Mouse (Mus musculus): ENCODE results near the gene Ell. TPM values are rescaled to one million over a fixed set of nuclear protein-coding genes. Genes with fewer than 3 reads are reported as not detected.

Ell gene
- polyA plus RNA-seq, 3 experiments from 2014 or later, result 30.5 to 37.0 (median 35.6) TPM

DNA sequence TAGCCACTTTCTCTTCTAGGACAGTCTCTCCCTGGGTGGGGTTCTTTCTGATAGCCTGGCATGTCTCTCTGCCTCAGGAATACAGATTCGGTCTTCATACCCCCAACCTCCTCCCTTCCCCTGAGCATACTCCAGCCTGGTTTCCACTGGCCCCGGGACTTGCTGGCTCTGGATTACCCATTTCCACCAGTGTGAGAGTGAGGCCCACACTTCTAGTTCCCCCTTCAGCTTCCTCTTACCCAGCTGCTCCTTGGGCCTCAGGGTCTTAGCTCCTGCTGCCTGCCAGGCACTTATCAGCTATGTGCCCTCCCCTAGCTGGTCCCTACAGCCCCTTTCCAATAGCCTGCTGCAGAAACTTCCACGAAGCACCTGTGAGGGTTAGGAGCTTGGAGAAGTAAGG, 76.6 kb downstream of the Ell start, which contains the start of gene Lrrc25:
Lrrc25 (plus strand) TSS at position 262 of the 400 bp plus-strand sequence.
- no peak for ATAC-seq

DNA sequence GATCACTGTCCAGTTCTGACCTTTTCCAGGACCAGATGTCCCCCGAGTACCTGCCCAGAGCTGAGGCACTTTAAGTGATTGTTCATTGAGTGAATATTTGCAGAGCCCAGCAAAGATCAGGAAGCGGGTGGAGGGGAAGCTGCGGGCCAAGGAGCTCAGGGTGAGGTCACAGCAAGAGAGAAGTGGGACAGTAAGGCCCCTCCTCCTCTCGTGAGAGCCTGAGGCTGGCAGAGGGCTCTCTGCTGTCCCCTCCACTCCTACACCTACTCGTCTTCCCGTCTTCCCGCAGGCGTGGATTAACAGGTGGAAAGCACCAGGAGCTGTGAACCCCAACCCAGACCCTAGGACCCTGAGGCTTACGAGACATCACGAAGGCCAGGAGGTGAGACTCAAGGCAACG, 77.4 kb downstream of the Ell start:
- no peak for ATAC-seq

- no peak for ATAC-seq
Measured at GRCm38 (mm10) chr8:70617985-70618384, 78.7 kb downstream of the Ell start.

GRCm38 (mm10) chr8:70618888-70619334, 79.7 kb downstream of the Ell start:
- ATAC-seq, result peak; percentile 35

GRCm38 (mm10) chr8:70622220-70622619, 83.0 kb downstream of the Ell start:
- ATAC-seq, result no peak

DNA sequence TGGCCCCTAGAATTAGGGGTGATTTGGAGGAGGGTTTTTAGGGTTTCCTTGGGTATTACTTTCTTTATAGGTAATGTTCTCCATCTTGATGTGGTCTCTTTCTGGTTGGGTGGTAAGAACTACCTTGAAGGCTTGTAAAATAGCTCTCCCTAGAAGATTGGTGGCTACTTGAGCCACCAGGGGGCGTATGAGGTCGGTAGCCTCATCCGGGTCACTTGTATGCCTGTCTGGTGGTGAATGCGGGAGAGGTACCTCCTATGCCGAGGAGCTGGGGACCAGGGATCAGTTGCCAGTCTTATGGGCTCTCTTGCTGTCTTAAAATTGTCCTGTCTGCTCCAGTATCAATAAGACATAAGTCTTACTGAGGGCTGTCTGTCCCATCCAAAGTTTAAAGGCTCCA, 85.8 kb downstream of the Ell start:
- ATAC-seq, result no peak

DNA sequence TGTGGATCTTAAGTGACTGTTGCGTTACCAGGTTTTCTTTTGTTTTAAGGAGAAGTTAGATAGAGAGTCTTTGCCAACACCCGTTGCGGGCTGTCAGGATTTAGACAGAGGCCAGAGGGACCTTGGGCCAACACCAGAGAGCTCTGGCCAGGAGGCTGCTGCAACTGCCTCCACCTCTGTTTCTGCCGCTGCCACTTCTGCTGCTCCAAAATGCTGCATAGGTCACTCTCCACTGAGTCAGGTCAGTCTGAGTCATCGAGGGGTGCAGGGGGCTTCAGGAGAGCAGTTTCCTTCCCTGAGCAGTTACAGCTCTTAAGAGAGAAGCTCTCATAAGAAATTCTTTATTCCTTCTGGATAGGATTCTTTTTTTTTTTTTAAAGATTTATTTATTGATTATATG, 87.8 kb downstream of the Ell start:
- no peak for ATAC-seq

GRCm38 (mm10) chr8:70628986-70629490, 89.8 kb downstream of the Ell start:
- no peak for ATAC-seq

DNA sequence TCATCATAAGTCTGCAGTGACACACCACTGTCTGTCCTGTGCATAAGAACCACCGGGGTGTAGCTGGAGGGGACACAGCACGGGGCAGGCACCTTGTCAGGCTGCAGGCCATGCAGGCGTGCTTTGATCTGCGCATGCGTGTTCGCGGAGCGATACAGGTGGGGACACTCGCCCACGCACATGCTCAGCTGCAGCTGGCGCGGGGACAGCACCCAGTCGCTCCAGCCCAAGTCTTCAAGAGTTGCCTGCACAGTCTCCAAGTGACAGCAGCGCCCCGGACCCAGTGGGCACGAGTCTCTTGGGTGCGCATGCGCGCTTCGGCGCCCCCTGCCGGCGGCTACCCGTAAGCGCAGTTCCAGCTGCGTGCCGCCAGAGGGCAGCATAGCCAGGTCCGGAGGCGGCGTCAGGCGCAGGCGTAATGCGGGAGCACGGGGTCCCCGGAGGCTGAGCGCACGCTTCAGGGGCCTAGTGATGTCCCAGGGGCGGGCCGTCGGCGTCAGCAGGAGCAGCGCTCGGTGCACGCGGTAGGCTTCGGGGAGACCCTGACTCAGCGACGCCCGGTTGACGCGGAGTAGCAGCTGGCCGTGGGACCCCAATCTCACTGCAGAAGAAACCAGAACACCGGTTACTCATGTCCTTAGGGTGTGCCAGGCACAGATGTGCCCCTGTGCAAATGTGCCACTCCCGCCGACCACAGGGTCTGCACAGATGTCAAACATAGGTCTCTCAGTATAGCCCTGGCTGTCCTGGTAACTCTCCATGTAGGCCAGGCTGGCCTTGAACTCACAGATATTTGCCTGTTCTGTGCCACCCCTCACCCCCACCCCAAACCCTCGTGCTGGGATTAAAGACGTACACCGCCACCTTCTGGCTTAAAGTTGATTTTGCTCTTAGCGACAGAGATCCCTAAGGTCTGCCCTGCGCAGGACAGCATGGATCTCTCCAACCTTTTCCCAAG, 90.6 kb downstream of the Ell start:
- ATAC-seq, result peak; percentile 80

DNA sequence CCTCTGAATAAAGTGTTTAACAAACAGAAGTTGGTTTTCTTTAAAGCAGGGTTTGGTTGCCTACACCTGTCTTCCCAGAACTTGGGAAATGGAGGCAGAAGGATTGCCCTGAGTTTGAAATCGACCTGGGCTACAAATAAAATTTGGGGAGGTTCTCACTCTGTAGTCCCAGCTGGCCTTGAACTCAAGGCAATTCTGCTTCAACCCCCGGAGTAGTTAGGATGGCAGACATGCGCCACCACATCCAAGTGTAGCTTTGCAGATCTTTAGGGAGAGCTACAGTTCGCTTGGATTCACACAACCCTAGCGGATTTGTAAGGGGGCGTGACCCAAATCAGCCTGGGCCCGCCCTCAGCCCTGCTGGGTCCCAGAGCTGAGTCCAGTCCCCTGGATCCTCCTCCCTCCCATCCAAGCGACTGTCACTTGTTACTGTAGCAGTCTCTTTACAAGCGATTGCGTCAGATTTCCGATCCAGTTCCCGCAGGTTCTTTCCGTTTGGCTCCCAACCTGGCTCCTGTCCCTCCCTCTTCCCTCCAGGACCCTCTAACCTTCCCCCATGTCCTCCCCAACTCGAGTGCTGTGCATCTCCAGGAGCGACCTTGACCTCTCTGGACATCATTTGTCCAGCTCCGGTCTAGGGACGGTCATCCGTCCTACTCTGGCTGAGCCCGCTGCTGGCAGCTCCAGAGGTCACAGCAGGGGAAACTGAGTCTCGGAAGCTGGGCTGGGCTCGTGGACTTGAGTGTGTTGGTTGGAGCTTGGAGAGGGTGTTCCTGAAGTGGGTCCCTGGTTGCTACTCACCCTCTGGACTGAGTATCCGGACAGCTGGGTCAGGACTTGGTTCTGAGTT, 91.5 kb downstream of the Ell start:
- no peak for ATAC-seq

- no peak for ATAC-seq
Measured at GRCm38 (mm10) chr8:70631436-70631835, 92.2 kb downstream of the Ell start.

DNA sequence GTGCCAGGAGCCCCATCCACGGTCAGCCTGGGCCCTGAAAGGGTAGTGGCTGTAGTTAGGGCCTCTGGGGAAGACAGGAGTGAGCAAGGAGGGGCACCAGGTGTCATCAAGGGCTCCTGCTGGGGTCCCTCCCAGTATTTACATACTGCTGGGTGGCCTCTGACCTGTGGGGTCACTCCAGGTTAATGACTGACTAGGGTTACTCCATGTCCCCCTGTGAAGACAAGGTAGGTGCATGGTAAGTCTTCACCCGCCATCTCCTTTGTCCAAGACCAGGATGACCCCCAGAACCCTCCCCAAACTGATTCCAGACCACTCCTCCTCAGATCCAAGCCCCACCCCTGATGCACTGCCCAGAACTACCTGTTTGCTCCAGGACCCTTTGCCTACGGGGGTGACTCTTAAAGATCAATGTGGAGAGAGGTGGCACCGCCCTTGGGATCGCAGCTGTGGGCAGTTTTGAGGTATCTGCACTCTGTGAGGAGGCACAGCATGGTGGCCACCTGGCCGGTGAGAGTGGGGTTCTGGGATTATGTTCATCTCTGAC, 93.2 kb downstream of the Ell start, which contains the start of gene Gdf15:
Gdf15 (minus strand) TSS at position 111 of the 547 bp plus-strand sequence.
- ATAC-seq, result no peak

- ATAC-seq, result no peak
Measured at GRCm38 (mm10) chr8:70634066-70634465, 94.8 kb downstream of the Ell start.

DNA sequence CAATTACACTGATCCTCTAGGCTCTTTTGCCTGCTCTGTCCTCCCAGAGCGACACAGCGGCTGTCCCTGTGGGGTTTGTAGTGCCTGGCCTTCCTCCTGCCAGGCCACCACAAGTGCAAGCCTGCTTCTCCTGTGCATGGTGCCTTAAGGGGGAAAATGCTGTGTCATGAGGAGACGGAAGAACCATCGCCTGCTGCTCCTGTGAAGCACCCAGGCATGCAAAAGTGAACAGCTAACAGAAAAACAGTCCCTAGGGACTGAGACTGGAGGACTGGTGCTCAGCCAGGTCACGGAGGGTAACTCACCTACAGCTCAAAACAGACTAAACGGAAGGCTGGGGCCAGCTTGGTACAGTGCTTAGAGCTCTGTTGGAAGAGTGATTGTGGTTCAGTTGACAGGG, 96.3 kb downstream of the Ell start:
- ATAC-seq, result no peak

GRCm38 (mm10) chr8:70636838-70637237, 97.6 kb downstream of the Ell start:
- ATAC-seq, result no peak

- no peak for ATAC-seq
Measured at GRCm38 (mm10) chr8:70638752-70639151, 99.5 kb downstream of the Ell start.

Other genes starting within 250 kb of the Ell start
- 10 to 100 TPM; 46.0 to 58.6 (median 51.4) TPM for gene Ddx49, start 237.0 kb upstream of the Ell start, polyA plus RNA-seq (2017; shearing (Covaris generic))
- gene Cope, start 236.9 kb upstream of the Ell start, polyA plus RNA-seq (2017; shearing (Covaris generic)), result 100 to 1,000 TPM; 303 to 304 (median 304) TPM
- not detected for gene Cers1, start 223.7 kb upstream of the Ell start, polyA plus RNA-seq (2017; shearing (Covaris generic))
- gene Gdf1, start 209.6 kb upstream of the Ell start, polyA plus RNA-seq (2017; shearing (Covaris generic)), result under 1 TPM in 2 of 3 experiments, not detected in 1; 0.41 to 0.55 TPM
- gene Upf1, start 186.2 kb upstream of the Ell start, polyA plus RNA-seq (2017; shearing (Covaris generic)), result 10 to 100 TPM; 13.6 to 17.4 (median 14.2) TPM
- gene Comp, start 165.9 kb upstream of the Ell start, polyA plus RNA-seq (2017; shearing (Covaris generic)), result under 1 TPM in 2 of 3 experiments, not detected in 1; 0.24 to 0.40 TPM
- gene Crtc1, start 99.9 kb upstream of the Ell start, polyA plus RNA-seq (2017; shearing (Covaris generic)), result 1 to 10 TPM; 5.0 to 8.7 (median 7.2) TPM
- gene Klhl26, start 62.5 kb upstream of the Ell start, polyA plus RNA-seq (2017; shearing (Covaris generic)), result 10 to 100 TPM in 1 of 3 experiments, 1 to 10 TPM in 2; 6.5 to 10.4 (median 8.8) TPM
- gene Tmem59l, start 52.1 kb upstream of the Ell start, polyA plus RNA-seq (2017; shearing (Covaris generic)), result under 1 TPM in 1 of 3 experiments, not detected in 2; 0.47 TPM
- not detected for gene Crlf1, start 46.3 kb upstream of the Ell start, polyA plus RNA-seq (2017; shearing (Covaris generic))
- gene Rex1bd, start 32.7 kb upstream of the Ell start, polyA plus RNA-seq (2017; shearing (Covaris generic)), result 10 to 100 TPM; 67.7 to 85.1 (median 84.4) TPM
- 1,000 to 10,000 TPM; 2,608 to 4,221 (median 3,776) TPM for gene Uba52, start 28.7 kb upstream of the Ell start, polyA plus RNA-seq (2017; shearing (Covaris generic))
- gene Fkbp8, start 11.7 kb upstream of the Ell start, polyA plus RNA-seq (2017; shearing (Covaris generic)), result 100 to 1,000 TPM; 133 to 156 (median 138) TPM
- gene Kxd1, start 11.5 kb upstream of the Ell start, polyA plus RNA-seq (2017; shearing (Covaris generic)), result 100 to 1,000 TPM; 138 to 187 (median 180) TPM
- 10 to 100 TPM; 27.6 to 32.6 (median 31.7) TPM for gene Isyna1, start 54.9 kb downstream of the Ell start, polyA plus RNA-seq (2017; shearing (Covaris generic))
- 10 to 100 TPM in 2 of 3 experiments, 1 to 10 TPM in 1; 2.6 to 16.2 (median 14.7) TPM for gene Ssbp4, start 69.4 kb downstream of the Ell start, polyA plus RNA-seq (2017; shearing (Covaris generic))
- gene Lrrc25, start 76.7 kb downstream of the Ell start, polyA plus RNA-seq (2017; shearing (Covaris generic)), result 1 to 10 TPM in 1 of 3 experiments, under 1 TPM in 2; 0.47 to 3.8 (median 0.71) TPM
- gene Gdf15, start 93.0 kb downstream of the Ell start, polyA plus RNA-seq (2017; shearing (Covaris generic)), result not detected
- gene Pgpep1, start 120.9 kb downstream of the Ell start, polyA plus RNA-seq (2017; shearing (Covaris generic)), result 1 to 10 TPM; 3.8 to 6.4 (median 4.8) TPM
- gene Lsm4, start 133.8 kb downstream of the Ell start, polyA plus RNA-seq (2017; shearing (Covaris generic)), result 100 to 1,000 TPM in 1 of 3 experiments, 10 to 100 TPM in 2; 79.0 to 128 (median 97.8) TPM
- 10 to 100 TPM; 13.9 to 23.2 (median 16.6) TPM for gene Jund, start 159.5 kb downstream of the Ell start, polyA plus RNA-seq (2017; shearing (Covaris generic))
- gene Iqcn, start 164.0 kb downstream of the Ell start, polyA plus RNA-seq (2017; shearing (Covaris generic)), result not detected
- gene Gm3336, start 179.1 kb downstream of the Ell start, polyA plus RNA-seq (2017; shearing (Covaris generic)), result under 1 TPM in 1 of 3 experiments, not detected in 2; 0.55 TPM
- under 1 TPM; 0.19 to 0.59 (median 0.25) TPM for gene Pde4c, start 184.3 kb downstream of the Ell start, polyA plus RNA-seq (2017; shearing (Covaris generic))
- 1 to 10 TPM; 4.6 to 8.6 (median 7.9) TPM for gene Rab3a, start 215.2 kb downstream of the Ell start, polyA plus RNA-seq (2017; shearing (Covaris generic))
- 10 to 100 TPM; 35.5 to 46.1 (median 42.5) TPM for gene Mpv17l2, start 221.5 kb downstream of the Ell start, polyA plus RNA-seq (2017; shearing (Covaris generic))
- 1 to 10 TPM; 2.6 to 5.4 (median 5.4) TPM for gene Pik3r2, start 237.3 kb downstream of the Ell start, polyA plus RNA-seq (2017; shearing (Covaris generic))